Mouse (Mus musculus) kidney, adult 11 months (tissue): ENCODE results near the gene Chmp6.

Source experiments
- DNase-seq: peaks from one replicate; pipeline ENCODE4 v3.0.0; 2022

Chmp6 gene

GRCm38 (mm10) chr11:119939073-119939710 is 26.0 kb downstream of the Chmp6 start:
- peak; percentile 80 for DNase-seq

DNA sequence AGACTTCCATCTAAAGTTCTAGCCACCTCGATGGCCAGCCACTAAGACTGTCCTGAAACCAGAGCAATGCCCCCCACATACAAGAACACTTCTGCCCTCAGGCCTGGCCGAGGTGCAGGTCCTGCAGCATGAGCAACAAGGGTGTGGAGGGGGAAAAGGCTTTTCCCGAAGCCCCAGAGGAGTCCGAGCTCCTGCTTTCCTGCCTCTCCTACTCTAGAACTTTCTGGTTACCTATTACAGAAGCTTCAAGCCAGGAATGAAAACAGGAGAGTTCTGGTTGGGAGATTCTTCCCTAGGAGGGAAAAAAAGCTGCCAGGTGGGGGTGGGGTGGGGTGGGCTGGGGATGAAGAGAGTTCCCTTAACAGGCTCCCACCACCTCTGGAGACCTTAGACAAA is 26.5 kb downstream of the Chmp6 start:
- DNase-seq, result no peak

GRCm38 (mm10) chr11:119940142-119940541 is 26.9 kb downstream of the Chmp6 start:
- no peak for DNase-seq

GRCm38 (mm10) chr11:119941794-119942193 is 28.6 kb downstream of the Chmp6 start:
- DNase-seq, result no peak

- no peak for DNase-seq
Measured at GRCm38 (mm10) chr11:119942201-119942726, 29.0 kb downstream of the Chmp6 start.

GRCm38 (mm10) chr11:119942727-119943427 is 29.6 kb downstream of the Chmp6 start, which contains the start of gene Baiap2:
TSS of gene Baiap2 (plus strand) at chr11:119942763.
- peak; percentile 98 for DNase-seq

DNA sequence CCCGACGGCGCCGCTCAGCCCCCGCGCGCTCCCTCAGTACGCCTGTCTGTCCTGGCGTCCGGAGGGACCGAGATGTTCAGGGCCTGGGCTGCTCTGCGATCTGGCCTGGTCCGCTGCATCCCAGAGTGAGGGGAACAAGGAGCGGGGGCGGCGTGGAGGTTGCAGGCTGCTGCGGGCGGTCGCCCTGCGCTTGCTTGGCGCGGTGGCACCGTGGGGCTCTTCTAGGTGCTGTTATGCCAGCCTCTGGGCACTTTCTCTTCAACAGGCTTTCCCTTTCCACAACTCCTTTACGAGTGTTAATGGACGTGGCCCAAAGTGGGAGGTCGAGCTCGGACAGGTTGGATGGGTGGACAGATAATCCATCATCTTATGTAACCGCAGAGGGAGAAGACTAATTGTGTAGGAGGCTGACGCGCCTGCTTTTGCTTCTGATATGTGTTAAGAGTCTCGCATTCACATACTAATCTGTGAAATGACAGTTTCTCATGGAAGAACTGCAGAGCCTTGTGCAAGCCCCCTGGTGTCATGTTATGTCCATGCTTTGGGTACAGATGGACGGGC is 30.3 kb downstream of the Chmp6 start:
- DNase-seq, result no peak

- peak; percentile 68 for DNase-seq
Measured at GRCm38 (mm10) chr11:119945343-119945742, 32.1 kb downstream of the Chmp6 start.

DNA sequence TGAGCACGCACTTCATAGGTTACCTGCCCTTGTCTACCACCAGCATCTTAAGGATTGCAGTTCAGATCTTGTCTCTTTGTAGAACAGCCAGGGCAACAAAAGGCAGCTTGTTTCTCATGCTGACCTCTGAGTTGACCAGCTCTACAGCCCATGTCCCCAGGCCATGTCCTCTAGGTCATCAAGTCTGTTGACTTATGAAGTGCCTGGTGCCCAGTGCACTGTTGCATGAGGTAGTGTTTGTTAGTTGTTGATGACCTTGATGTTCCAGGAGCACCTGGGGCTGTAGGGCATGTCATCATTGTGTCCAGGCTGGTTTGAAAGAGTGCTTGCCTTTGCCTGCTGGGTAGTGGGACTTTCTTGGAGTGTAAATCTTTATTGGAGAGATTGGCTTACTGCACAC is 34.2 kb downstream of the Chmp6 start:
- DNase-seq, result no peak

DNA sequence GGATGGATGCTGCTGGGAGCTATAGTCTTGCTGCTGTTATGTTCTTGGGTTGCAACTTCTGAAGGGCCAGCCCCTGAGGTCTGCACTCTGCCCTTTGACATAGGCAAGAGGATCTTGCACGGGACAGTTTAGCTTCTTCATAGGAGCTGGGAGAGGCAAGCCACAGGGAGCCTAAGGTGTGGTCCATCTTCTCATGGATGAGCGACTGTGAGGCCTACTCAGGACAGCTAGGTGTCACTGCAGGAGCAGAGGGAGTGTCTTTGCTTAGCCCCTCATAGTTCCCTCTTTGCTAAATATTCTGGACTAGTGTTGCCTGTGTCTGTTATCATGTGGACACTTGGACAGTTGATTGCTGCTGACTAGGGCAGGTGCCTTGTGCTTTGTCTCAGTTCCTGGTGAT is 34.7 kb downstream of the Chmp6 start:
- DNase-seq, result no peak

GRCm38 (mm10) chr11:119948305-119948704 is 35.1 kb downstream of the Chmp6 start:
- DNase-seq, result no peak

DNA sequence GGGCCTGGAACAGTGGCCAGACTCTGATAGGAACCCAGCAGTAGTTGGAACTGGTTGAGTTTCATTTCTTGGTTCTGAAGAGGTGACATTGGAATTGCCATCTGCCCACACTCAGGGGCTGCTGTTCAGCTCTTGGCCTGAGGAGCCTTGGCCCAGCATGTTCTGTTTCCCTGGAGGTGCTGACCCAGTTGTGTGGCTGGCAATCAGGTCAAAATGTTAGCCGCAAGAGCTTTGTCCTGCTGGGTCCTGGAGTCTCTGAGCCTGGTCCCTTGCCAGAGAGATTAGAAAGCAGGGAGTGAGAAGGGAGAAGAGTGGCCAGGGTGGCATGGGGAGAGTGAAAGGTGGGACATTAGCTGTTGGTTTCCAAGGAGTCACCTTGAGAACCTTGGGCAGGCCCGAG is 35.6 kb downstream of the Chmp6 start:
- no peak for DNase-seq

- no peak for DNase-seq
Measured at GRCm38 (mm10) chr11:119950535-119950934, 37.3 kb downstream of the Chmp6 start.

DNA sequence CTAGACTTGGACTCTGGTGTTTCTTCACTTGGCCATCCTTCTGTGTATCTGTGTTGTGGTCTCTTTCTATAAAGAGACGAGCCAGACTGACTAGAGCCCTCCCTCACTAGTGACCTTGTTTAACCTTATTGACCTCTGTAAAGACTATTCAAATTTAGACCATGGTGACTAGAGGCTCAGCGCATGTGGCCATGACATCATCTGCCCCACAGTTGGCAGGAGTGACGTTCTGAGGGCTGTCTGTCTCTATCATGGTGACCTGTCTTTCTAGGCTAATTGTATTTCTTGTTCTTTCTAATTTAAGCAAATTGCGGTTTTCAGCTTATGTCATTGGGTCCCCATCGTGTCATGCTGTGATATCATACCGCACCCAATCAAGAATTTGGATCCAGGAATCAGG is 38.1 kb downstream of the Chmp6 start:
- no peak for DNase-seq

DNA sequence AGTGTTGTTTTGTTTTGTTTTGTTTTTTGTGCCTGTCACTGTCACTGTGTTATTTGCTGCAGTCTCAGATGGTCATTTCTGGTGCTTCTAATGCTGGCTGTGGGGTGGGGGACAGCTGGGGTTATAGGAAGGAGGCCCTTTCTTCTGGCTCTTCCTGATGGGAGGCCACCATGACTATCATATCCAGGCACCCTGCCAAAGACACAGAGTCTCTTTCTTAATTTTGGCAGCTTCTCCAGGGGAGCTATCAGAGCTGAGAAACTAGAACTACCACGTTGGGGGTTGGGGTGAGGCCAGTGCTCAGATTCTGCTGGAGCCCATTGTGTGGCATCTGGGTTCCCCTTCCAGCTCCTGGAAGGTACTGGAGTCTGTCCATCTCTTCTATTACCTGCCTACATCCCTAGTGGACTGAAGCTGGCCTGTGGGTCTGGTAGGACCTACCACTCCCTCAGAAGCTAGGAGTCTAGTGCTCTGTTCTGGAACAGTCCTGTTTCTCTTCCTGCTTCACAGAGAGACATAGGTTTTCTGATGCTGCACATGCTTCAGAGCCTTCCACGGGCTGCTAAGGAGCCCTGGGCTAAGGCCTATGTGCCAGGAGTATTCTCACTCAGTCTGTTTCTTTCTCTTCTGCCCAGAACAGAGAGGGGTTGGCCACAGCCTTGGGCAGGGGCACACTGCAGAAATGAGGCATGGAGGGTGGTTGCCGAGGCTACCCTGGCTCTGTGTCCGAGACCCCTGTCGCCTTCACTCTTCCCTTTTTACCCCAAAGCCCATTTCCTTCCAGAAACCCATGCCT is 39.4 kb downstream of the Chmp6 start:
- peak; percentile 63 for DNase-seq

GRCm38 (mm10) chr11:119954233-119954632 is 41.0 kb downstream of the Chmp6 start:
- no peak for DNase-seq

- DNase-seq, result no peak
Measured at GRCm38 (mm10) chr11:119954749-119955337, 41.6 kb downstream of the Chmp6 start.

- no peak for DNase-seq
Measured at GRCm38 (mm10) chr11:119955432-119955831, 42.2 kb downstream of the Chmp6 start.

- DNase-seq, result no peak
Measured at GRCm38 (mm10) chr11:119956590-119956989, 43.3 kb downstream of the Chmp6 start.

- no peak for DNase-seq
Measured at GRCm38 (mm10) chr11:119958856-119959255, 45.6 kb downstream of the Chmp6 start.

GRCm38 (mm10) chr11:119959714-119960113 is 46.5 kb downstream of the Chmp6 start:
- DNase-seq, result no peak

- DNase-seq, result no peak
Measured at GRCm38 (mm10) chr11:119960671-119961070, 47.4 kb downstream of the Chmp6 start.

- DNase-seq, result no peak
Measured at GRCm38 (mm10) chr11:119961511-119961910, 48.3 kb downstream of the Chmp6 start.
